Mouse (Mus musculus): Measurements from ENCODE around the gene Gnb1l.

Gnb1l gene

DNA sequence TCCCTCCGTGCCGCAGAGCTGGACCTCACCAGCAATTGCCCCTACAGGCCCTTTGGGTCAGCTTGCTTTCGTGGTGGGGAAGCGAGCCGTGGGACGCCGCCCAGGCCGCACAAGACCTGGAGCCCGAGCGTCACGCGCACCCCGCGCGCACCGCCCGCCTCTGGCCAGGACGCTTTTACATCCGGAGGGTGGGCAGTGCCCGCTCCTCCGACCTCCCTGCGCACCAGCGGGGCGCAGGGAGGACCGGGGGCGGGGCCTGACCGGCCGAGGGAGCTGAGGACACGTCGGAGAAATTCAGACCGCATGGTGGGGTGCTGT, 90.2 kb downstream of the Gnb1l start:
- DNase-seq: no peak

DNA sequence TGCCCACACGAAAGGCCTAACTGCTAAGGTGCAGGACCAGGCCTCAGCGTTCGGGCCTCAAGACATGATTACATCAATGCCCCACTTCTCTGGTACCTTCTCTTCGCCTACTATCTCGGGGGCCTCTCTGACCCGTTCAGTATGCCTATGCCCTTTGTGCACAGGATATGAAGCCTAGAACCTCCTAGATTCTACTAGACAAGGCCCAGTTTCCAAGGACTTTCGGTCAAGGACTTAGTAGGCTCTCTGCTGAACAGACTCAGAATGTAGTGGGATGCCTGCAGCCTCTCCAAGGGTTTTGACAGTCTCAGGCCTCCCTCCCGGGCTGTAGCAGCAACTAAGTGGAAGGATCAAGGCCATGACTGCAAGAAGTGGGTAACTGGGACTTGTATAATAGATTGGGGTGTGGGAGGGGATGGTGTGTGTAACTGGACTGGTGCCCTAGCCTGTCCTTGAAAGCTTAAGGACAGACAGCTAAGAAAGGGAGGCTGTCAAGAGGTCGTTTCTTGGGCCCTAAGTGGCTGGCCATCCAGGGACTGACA, 90.6 kb downstream of the Gnb1l start:
- DNase-seq: no peak

DNA sequence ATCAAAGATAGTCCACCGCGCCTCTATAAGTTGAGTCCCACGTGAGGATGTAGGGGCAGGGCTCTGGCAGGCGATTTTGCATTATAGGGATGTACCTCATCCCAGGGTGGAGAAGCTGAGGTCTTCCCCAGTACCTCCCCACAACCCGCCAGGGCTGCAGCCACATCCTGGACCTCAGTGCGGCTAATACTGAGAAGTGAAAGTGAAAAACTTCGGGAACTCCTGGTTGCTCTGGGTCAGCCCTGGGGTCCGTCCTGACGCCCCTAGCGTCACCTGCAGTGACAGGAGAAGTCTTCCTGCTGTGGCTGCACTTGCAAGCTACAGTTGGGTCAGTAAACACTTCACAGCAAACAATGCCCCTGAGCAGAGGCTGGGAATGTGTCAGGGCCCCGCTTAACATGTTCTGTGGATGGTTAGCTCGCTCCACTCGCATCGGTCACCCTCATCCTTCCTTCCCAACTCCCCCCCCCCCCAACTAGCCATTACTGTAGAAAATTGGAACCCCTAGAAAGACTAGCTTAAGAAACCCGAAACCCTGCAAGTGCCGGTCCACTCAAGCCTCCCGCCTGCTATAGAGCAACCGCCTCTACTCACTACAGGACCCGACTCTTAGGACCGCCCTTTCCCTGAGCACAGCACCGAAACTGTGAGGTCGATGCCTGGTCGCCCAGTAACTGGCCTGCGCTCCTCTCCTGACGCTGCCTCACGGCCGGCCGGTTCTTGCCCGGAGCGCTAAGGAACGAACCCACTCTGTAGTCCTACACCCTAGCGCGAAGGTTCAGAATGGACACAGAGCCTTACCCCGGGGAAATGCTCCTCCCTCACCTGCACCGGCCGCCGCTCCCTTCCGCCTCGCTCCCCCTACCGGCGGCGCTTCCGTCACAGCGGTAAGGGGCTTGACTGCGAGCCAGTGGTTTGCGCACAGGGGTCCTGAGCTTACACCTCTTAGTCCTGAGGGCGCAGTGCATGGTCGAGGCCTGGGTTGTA, 91.6 kb downstream of the Gnb1l start, which contains the start of gene Tbx1:
Gene Tbx1 (minus strand): TSS at position 868 of the 987 bp plus-strand sequence.
- DNase-seq: no peak

DNA sequence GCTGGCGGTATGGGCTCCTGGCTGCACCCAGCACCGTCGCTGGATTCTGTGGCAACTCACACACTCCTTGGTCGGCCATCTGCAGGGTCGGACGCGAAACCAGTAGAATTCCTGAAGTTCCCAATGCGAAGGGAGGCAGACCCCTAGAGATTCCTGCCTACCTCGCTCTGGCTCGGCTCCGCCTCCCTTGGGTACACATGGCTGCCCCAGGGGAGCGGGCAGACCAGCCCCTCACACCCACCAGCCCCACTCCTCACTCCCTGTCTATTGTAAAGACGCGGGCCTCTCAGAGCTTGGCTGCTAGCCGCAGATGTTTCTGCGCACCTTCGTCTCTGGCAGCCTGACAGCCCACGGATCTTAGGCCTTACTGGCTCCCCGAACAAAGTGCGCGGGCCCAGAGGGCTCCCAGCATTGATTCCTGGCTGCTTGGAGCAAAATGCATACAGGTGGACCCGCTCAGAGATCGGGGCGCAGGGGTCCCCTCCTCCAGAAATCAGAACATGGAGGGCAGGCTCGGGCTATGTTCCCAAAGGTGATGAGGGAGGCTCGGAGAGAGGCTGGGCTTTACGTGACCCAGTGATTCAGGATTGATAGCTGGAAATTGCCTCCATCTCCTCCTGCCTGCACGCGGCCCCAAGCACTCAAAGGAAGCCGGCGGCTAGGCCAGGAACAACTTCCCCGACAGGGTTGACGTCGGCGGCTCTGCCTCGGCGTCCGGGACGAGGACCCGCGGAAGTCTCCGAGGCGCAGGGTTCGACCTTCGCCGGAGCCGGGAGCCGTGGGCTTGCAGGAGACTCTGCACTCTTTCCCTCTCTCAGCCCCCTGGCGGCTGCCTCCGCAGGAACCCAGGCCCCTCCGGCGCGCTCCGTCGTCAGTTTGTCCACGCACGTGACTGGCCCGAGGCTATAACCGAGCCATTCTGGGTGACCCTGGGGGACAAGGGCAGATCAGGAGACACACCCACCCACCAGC, 92.8 kb downstream of the Gnb1l start:
- DNase-seq: no peak

GRCm38 (mm10) chr16:18593930-18594329, 95.4 kb downstream of the Gnb1l start:
- no peak for DNase-seq

GRCm38 (mm10) chr16:18596255-18596654, 97.7 kb downstream of the Gnb1l start:
- no peak for DNase-seq

DNA sequence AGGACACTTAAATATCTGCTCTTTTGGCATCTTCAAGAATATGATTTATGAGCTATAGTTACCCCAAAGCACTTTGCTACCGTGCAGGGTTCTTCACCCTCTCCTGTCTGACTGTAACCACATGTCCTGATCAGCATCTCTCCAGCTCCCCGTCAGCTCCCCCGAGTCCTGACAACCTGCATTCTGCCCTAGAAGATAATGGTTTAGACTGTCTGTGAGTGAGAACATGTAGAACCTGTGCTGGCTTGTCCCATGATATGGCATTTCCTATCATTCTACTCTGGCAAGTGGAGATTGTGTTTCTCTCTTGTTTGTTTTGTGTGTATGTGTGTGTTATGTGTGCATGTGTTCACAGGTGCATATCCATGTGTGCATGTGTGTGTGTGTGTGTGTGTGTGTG, 99.5 kb downstream of the Gnb1l start:
- no peak for DNase-seq

GRCm38 (mm10) chr16:18601447-18601846, 102.9 kb downstream of the Gnb1l start:
- no peak for DNase-seq

GRCm38 (mm10) chr16:18604267-18604701, 105.8 kb downstream of the Gnb1l start:
- peak; percentile 26 for DNase-seq

GRCm38 (mm10) chr16:18605705-18606104, 107.2 kb downstream of the Gnb1l start:
- no peak for DNase-seq

DNA sequence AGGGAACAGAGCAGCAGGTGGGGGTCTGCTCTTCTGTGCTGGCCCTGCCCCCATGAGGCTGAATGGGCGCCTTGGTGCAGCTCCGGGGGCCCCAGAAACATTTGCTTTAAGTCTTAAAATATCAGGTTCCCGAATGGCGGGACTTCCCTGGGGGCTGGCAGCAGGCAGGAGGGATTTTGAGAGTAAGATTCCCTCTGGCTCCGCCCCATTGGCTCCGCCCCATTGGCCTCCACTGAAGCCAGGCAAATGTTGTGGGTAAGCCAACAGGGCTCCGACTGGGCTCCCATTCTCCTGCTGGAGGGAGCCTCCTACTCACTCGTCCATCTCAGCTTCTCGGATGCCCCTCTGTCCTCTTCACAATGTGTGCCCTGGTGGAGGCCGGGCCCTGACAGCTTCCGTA, 109.7 kb downstream of the Gnb1l start:
- DNase-seq: no peak

DNA sequence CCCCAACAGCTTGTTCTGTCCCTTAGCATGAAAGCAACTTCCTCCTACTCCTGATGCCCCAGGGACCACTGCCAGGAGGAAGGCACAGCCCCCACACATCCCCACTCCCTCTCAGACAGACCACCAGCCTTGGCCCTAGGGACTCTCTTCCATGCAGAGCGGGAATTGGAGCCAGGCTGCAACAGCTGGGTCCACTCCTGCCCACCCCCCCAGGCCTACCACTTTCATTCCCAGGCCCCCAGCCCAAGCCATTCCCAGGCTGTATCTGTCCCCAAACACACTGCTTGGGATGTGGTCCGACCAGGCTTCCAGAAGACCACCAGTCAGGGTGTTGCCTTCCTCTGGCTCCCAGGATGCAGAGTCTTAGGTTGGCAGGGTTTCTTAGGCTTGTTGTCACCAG, 110.6 kb downstream of the Gnb1l start:
- no peak for DNase-seq

DNA sequence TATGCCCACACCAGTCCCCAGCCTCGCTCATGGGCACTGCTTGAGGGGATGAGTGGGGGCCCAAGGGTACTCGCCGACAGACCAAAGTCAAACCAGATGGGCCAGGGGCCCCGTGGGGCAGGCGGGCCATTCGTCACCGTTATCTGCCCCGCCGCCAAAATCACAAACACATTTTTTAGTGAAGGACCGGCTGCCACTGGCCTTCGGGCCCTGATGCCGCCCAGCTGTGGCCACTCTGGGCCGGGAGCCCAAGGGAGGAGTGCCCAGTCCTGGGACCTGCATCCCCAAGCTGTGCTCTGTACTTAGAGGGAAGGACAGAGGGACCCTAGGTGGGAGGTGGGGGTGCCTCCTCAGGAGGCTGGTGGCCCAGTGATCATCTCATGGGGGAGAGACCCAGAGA, 113.2 kb downstream of the Gnb1l start:
- DNase-seq: no peak

DNA sequence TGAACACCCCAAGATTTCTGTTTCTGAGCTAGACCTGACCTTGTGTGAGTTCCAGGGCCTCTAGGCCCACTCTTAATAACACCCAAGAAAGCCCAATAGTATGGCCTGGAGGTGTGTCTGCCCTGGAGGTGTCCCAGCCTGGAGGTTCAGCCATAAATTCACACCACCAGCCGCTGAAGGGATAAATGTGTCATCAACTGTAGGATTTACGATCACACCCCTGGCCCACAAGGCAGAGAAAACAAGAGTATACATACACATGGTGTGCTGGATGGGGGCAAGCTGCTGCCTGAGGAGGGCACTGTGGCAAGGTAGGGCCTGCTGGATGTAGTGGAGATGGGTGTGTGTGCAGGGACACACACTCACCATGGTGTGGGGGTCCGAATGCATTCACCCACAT, 114.8 kb downstream of the Gnb1l start:
- no peak for DNase-seq

All from kidney, adult 9 months (tissue).